Mouse (Mus musculus) testis, adult 2 months (tissue): Measurements from ENCODE around the gene Socs7. TPM values are rescaled to one million over a fixed set of nuclear protein-coding genes. Genes with fewer than 3 reads are reported as not detected.
"Not testable (repeated sequence)": the region's sequence is repeated elsewhere in the genome, so short reads cannot be mapped to it uniquely, and the experiment has no call there.

Experiments
- H3K27ac ChIP-seq: fragments of 200-500 bp; 2 replicates; pipeline ENCODE4 v1.5.1; 2012; ENCODE audit warnings: low read depth, low read length; ENCODE audit not compliant: control insufficient read depth, insufficient read depth
- H3K27me3 ChIP-seq: fragments of 200-500 bp; 2 replicates; pipeline ENCODE4 v1.6.1; 2012; ENCODE audit warnings: mild to moderate bottlenecking, low read length, moderate library complexity; ENCODE audit not compliant: control insufficient read depth, insufficient read depth
- H3K36me3 ChIP-seq: fragments of 200-500 bp; 2 replicates; pipeline ENCODE4 v1.6.1; 2012; ENCODE audit warnings: mild to moderate bottlenecking, low read length; ENCODE audit not compliant: control insufficient read depth, insufficient read depth
- H3K4me1 ChIP-seq: fragments of 200-500 bp; 2 replicates; pipeline ENCODE4 v1.6.1; 2012; ENCODE audit warnings: low read length; ENCODE audit not compliant: control insufficient read depth, insufficient read depth
- H3K4me3 ChIP-seq: fragments of 200-500 bp; 2 replicates; pipeline ENCODE4 v1.5.1; 2012; ENCODE audit warnings: low read depth, mild to moderate bottlenecking, low read length, moderate library complexity, mixed read lengths; ENCODE audit not compliant: control insufficient read depth
- CTCF ChIP-seq: fragments of 200-500 bp; IDR thresholded peaks from 2 replicates; pipeline ENCODE4 v1.5.1; 2012; ENCODE audit warnings: low read depth, mild to moderate bottlenecking, inconsistent platforms, low read length, moderate library complexity; ENCODE audit not compliant: control insufficient read depth, insufficient read depth, insufficient replicate concordance
- POLR2A ChIP-seq: fragments of 200-500 bp; IDR thresholded peaks from 2 replicates; pipeline ENCODE4 v1.6.1; 2012; ENCODE audit warnings: low read depth, mild to moderate bottlenecking, inconsistent platforms, low read length, moderate library complexity; ENCODE audit not compliant: control insufficient read depth
- polyA plus RNA-seq: library from polyadenylated mRNA; depleted of rRNA; stranded (reverse); fragments of >200 nt; gene quantifications from 2 replicates; pipeline ENCODE4 v1.2.3, GENCODE M21; 2012; rRNA removed

Socs7 gene
- 90.3 and 96.2 TPM in 2 replicates for polyA plus RNA-seq

GRCm38 (mm10) chr11:97361948-97362648 is at the start of gene Socs7:
Gene Socs7 (plus strand): TSS chr11:97362551.
- TF ChIP-seq POLR2A (peak; percentile 68; the same call in 1 of the 2 replicates), CTCF (no peak)
- Histone ChIP-seq H3K36me3 (peaks cover 8% of the 10 kb centered on the region), H3K4me1 (peaks cover 7% of the 10 kb centered on the region), H3K4me3 (peak within 1 kb of the TSS; percentile 88), H3K27ac (peak within 1 kb of the TSS; percentile 92), H3K27me3 (no peaks in the 10 kb centered on the region)

GRCm38 (mm10) chr11:97312871-97313270 is 49.5 kb upstream of the Socs7 start:
- H3K36me3 ChIP-seq, H3K4me3 ChIP-seq, H3K27ac ChIP-seq, H3K27me3 ChIP-seq, H3K4me1 ChIP-seq: not testable (repeated sequence)

GRCm38 (mm10) chr11:97314110-97314509 is 48.2 kb upstream of the Socs7 start:
- no peaks in the 10 kb centered on the region for H3K36me3 ChIP-seq
- no peak for TF ChIP-seq POLR2A
- TF ChIP-seq CTCF, result peak; percentile 23; the same call in 1 of the 2 replicates
- no peak overlapping the region for H3K27ac ChIP-seq
- peaks cover 2% of the 10 kb centered on the region; the same call in 1 of the 2 replicates for H3K27me3 ChIP-seq
- no peak overlapping the region for H3K4me3 ChIP-seq
- peaks cover 6% of the 10 kb centered on the region for H3K4me1 ChIP-seq

- no peak overlapping the region for H3K27ac ChIP-seq
- no peaks in the 10 kb centered on the region for H3K36me3 ChIP-seq
- no peak for TF ChIP-seq POLR2A
- TF ChIP-seq CTCF, result no peak
- no peaks in the 10 kb centered on the region; the same call in none of the 2 replicates for H3K4me1 ChIP-seq
- peak overlapping the region; percentile 41 for H3K4me3 ChIP-seq
- H3K27me3 ChIP-seq, result no peaks in the 10 kb centered on the region; the same call in 1 of the 2 replicates
Observed at GRCm38 (mm10) chr11:97314751-97315503, 47.4 kb upstream of the Socs7 start.

- H3K27ac ChIP-seq, result peak within 1 kb of the TSS; percentile 79
Observed at GRCm38 (mm10) chr11:97315504-97316503, 46.5 kb upstream of the Socs7 start, which contains the start of gene Mrpl45. Gene Mrpl45 (plus strand): TSS chr11:97315716.

GRCm38 (mm10) chr11:97321197-97321596 is 41.2 kb upstream of the Socs7 start:
- TF ChIP-seq POLR2A, result no peak
- Histone ChIP-seq H3K4me3 (no peak overlapping the region), H3K27me3 (no peaks in the 10 kb centered on the region), H3K27ac (no peak overlapping the region), H3K4me1 (no peaks in the 10 kb centered on the region), H3K36me3 (no peaks in the 10 kb centered on the region; the same call in 1 of the 2 replicates)

More at GRCm38 (mm10) chr11:97315504-97316503, 46.5 kb upstream of the Socs7 start, which contains the start of gene Mrpl45:
- Histone ChIP-seq H3K36me3 (no peaks in the 10 kb centered on the region), H3K27me3 (no peaks in the 10 kb centered on the region; the same call in 1 of the 2 replicates), H3K4me1 (no peaks in the 10 kb centered on the region; the same call in none of the 2 replicates), H3K4me3 (peak within 1 kb of the TSS; percentile 90)
- TF ChIP-seq POLR2A, result peak; percentile 88
- no peak for TF ChIP-seq CTCF

- H3K27me3 ChIP-seq, H3K36me3 ChIP-seq, H3K27ac ChIP-seq, H3K4me3 ChIP-seq, H3K4me1 ChIP-seq: not testable (repeated sequence)
Observed at GRCm38 (mm10) chr11:97321894-97322600, 40.3 kb upstream of the Socs7 start.
